Mouse (Mus musculus) right cerebral cortex, postnatal 25 days (tissue): ENCODE data around the gene Mipep.

Experiments
- DNase-seq: peaks from one replicate; pipeline ENCODE4 v3.0.0; 2022

Gene Mipep

DNA sequence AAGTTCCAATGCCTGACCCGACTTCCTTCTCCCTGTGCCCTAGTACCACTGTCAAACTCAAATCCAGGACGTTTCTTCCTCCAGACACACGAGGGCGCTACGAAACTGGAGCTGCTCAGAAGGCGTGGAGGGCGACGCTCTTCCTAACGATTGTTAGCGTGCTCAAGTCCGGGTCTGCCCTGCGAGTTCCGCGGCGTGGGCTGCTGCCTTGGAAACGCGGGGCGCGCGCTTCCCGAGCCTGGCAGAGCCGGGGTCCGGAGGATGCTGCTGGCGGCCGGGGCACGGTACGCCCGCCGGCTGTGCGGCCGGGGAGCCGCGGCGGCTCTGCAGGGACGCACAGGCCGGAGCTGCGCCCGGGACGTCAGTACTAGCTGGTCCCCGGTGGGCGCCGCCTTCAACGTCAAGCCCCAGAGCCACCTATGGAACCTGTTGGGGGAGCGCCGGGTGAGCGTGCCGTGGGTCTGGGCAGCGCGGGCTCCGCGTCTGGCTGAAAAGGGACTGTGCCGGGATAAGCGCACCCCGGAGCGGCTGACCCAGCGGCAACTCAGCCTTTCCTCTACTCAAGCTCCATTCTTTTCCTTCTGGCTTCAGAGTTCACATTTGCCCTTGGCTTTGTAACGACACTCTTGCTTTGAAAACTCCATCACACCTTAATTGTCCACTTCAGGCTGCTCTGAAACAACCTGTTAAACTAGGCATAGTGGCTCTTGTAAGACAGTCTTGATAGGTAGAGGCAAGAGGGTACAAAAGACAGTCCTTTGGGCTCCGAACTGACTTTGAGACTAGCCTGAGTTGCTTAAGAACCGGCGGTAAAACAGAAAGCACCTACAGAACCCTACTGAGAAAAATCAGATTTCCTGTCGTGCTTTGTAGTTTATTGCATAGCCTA lies at the start of gene Mipep:
TSS of gene Mipep (plus strand) at position 147 of the 889 bp plus-strand sequence.
- peak; percentile 85 for DNase-seq

GRCm38 (mm10) chr14:60735206-60735605 lies 49.2 kb upstream of the Mipep start:
- no peak for DNase-seq

- DNase-seq, result no peak
These were observed 48.4 kb upstream of the Mipep start for GRCm38 (mm10) chr14:60735848-60736547.

GRCm38 (mm10) chr14:60736591-60737192 lies 47.7 kb upstream of the Mipep start:
- peak; percentile 20 for DNase-seq

DNA sequence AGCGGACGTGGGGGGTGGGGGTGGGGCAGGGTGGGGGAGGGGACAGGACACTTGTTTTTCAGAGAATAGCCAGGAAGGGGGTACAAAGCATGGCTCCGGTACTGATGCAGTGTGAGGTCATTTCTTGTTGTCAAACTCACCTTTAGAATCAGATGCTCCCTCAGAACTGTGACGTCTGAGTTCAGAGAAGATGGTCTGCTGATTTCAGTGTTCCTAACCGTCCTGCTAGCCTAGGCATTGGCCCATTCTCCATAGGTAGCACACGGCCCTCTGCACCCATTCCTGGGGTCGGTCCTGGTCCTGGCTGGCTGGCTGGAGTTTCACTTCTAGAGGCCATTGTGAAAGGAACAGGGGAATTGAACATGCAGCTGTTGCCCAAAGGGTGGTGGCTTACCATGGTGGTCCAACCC lies 47.2 kb upstream of the Mipep start:
- no peak for DNase-seq

DNA sequence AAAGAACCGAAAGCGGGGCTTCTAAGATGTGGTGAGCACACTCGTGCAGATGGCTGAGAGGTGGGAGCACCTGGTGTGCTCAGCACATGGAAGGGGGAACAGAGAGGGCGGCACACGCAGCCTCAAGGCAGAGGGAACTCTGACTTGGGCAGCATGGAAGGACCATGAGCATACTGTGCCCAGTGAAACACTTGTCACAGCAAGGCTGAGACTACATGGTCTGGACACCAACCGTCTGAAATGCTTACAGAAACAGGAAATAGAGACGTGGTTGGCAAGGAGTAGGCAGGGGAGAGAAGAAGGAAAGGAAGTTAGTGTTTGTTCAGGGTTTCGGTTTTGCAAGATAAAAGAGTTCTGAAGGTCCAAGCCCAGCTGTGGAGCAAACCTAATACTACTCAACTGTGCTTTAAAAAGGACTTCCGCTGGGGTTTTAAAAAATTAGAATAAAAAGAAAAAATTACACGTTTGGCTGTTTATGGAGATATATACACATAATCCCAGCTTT lies 45.9 kb upstream of the Mipep start:
- DNase-seq, result no peak

GRCm38 (mm10) chr14:60739155-60739554 lies 45.2 kb upstream of the Mipep start:
- DNase-seq, result no peak

DNA sequence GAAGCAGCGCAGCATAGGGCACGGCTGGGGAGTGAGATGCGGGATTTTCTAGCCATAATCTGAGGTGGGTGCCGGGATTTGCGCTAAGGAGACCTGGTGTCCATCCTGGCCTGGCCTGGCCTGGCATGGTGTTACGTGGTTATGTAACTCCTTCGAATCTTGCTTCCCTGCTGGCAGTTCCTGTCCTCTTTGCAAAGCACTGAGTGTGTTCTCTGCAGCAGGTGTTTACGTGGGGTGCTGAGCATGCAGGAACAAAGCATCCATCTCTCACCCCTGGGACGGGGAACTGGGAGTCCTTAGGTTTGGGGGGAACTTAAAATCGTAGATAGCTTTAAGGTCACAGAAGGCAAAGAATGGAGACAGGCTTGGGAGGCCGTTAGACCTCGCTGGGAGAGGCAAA lies 44.8 kb upstream of the Mipep start:
- DNase-seq, result no peak

DNA sequence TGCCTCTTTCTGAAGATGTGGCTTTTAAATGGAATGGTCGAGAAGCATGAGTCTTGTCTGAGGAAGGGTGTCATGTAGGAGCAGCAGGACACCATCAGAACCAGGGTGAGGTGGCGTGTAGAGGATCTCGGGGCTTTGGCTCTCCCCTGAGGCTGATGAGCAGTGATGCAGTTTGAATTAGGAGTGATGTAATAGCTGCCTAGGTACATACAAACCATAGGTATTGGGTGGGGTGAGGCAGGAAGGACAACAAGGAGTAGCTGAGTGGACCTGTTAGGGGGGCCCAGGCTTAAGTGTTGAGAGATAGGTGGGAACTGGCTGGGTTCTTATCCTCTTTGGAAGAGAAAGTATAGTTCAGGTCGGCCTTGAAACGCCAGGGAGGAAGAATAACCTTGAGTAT lies 43.9 kb upstream of the Mipep start:
- DNase-seq, result no peak

GRCm38 (mm10) chr14:60741033-60741432 lies 43.3 kb upstream of the Mipep start:
- DNase-seq, result no peak

- no peak for DNase-seq
These were observed 42.8 kb upstream of the Mipep start for GRCm38 (mm10) chr14:60741490-60741981.

DNA sequence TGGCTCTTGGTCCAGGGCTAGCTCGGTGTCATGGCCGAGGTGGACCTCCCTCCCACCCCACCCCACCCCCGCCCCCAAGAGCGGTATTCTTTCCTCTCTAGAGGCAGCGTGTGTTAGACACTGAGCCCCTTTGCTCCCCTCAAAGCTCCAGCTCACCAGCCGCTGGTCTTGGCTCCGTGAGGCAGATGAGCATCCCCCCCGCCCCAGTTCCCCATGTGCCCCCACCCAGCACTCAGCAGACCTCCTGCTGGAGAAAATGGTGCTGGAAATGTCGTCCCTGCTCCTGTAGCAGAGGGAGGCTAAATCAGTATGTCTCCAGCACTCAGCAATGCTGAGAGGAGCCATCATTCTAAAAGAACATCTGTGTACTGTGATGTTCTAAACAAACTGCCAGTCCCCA lies 40.7 kb upstream of the Mipep start:
- no peak for DNase-seq

GRCm38 (mm10) chr14:60745201-60745600 lies 39.2 kb upstream of the Mipep start:
- DNase-seq, result no peak

GRCm38 (mm10) chr14:60746141-60746540 lies 38.2 kb upstream of the Mipep start:
- DNase-seq, result no peak

DNA sequence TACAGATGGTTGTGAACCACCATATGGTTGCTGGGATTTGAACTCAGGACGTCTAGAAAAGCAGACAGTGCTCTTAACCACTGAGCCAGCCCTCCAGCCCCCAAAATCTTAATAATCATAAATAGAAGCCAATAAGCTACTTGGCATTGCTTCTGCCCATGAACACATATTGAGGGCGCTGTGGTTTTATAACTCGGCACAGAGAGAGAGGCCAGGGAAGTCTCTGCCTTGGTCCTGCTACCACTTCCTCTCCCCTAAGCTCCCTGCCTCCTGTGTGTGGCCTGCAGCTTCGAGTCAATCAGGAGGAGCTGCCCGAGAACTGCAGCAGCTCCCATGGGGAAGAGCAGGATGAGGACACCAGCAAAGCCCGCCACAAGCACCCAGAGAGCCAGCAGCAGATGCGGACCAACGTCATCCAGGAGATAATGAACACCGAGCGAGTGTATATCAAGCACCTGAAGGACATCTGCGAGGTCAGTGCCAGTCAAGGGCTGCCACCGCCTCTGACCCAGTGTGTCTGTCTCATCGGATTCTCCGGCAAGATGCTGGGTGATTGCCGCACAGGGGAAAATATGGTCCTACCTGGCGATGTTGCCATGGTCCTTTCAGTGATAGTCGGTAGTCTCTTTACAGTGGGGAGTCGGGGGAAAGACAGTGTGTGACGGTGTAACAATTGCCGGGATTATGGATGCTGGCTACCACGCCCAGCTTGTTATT lies 37.1 kb upstream of the Mipep start:
- DNase-seq, result no peak

DNA sequence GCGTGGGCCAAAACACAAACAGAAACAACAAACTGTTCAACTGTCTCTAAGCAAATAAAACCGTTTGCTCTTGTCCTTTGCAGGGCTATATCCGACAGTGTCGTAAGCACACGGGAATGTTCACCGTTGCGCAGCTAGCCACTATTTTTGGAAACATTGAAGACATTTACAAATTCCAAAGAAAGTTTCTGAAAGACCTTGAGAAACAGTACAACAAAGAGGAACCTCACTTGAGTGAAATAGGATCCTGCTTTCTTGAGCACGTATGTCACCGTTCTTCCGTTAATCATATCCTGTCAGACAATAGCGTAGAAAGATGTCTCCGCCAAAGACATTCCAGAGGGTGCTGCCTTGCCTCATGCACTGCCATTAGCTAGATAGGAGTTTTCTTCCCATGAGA lies 34.5 kb upstream of the Mipep start:
- no peak for DNase-seq

- DNase-seq, result no peak
These were observed 32.8 kb upstream of the Mipep start for GRCm38 (mm10) chr14:60751581-60751980.

GRCm38 (mm10) chr14:60752892-60753800 lies 31.2 kb upstream of the Mipep start:
- DNase-seq, result no peak

DNA sequence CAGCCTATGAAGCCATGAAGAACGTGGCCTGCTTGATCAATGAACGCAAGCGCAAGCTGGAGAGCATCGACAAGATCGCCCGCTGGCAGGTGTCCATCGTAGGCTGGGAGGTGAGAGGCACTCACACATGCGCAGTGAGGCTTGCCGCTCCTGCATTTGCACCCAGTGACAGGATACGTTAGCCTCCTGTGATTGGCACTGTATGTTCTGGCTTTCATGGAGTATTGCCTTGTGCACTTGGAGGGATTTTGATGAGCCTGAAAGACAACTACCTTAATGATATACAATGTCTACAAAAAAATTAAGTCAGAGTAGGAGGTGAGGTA lies 30.6 kb upstream of the Mipep start:
- DNase-seq, result no peak

DNA sequence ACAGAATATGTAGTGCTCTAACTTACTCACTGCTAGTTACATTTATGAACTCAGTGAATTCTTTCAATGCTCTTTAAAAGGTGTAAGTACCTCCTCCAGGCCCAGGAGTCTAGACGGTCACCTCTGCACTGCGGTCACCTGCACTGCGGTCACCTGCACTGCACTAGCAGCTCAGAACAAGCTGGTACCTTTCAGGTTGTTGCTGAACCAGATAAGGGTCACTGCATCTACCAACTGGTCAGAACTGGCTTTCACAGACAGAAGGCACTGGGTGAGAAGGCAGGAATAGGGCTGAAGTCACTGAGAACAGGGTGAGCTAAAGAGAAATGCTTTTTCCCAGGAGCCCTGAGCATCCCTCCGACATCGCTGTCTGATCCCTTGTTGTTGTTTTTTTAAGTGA lies 29.7 kb upstream of the Mipep start:
- no peak for DNase-seq

DNA sequence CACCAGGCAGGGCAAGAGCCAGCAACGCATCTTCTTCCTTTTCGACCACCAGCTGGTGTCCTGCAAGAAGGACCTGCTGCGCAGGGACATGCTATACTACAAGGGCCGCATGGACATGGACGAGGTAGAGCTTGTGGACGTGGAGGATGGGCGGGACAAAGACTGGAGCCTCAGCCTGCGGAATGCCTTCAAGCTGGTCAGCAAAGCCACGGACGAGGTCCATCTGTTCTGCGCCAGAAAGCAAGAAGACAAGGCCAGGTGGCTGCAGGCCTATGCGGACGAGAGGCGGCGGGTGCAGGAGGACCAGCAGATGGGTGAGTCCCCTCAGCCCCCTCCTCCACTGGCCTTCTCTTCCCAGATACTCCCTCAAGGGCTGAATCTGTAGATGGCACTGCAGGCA lies 28.1 kb upstream of the Mipep start:
- no peak for DNase-seq

DNA sequence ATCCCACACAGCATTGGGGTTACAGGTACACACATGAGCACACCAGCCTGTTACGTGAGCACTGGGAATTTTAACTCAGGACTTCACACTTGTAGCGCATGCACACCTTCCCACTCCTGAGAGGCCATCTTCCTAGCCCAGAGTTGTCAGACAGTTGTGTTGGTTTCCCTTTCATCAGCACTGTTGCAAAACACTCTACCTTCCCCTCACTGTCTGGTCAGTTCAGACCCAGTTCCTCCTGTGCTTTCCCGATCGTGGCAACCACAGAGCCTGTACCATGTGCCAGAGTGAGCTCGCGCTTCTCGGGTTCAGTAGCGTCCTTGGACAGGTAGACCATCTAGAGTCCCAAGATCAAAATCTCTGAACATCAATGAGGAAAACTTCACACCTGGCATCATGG lies 27.1 kb upstream of the Mipep start:
- DNase-seq, result no peak
